Mouse (Mus musculus) urinary bladder, adult 18-20 months (tissue): ENCODE results near the gene Rfng.
"Not testable (repeated sequence)": the region's sequence is repeated elsewhere in the genome, so short reads cannot be mapped to it uniquely, and the experiment has no call there.

ENCODE experiments used
- DNase-seq, 2 experiments: peaks; one replicate each; pipeline ENCODE4 v3.0.0; 2022; ENCODE audit warnings: low spot score in 2 of 2, mixed read lengths in 2 of 2

The Rfng gene

DNA sequence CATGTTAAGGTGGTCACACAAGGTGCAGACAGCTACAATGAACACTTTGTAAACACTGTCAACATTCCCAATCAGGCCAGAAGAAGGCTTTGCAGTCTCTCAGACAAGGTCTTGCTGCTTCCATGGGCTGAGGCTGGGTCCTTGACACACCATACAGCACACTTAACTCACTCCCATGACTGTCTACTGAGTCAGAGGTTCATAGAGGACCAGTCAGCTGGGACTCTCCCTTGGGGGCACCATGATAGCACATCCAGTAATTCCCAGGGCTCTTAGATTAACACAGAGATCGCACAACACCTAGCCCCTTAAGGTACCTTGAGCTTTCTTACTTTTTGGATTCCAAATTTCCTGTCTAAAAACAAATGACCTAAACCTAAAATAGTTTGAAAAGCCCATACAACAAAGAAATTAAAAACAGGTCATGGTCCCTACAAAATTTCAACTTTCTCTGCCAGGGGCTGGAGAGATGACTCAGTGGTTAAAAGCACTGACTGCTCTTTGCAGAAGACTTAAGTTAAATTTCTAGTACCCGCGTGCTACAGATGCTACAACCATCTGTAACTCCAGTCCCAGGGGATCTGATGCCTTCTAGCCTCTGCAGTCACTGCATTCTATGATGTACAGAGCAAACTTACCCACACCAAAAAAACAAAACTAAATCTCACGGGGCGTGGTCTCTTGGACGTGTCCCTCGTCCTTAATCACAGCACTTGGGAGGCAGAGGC lies 10.4 kb downstream of the Rfng start:
- no peak for DNase-seq

DNA sequence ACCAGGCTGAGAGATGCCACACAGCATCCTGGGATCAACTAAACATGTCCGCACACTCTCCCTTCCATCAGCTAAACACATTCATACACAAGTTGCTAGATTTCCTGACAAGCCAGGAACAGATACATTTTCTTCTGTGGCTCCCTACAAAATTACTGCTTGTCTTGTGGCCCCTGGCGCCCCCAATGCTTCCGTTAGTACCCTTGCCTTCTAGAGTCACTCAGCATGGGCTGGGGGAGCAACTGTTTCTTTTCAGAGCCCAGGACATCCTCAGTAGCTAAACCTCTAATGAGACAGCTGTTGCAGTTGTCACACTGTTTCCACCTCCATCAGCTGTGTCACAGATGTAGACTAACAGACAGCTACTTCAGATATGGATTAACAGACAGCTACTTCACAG lies 11.3 kb downstream of the Rfng start:
- DNase-seq = no peak

DNA sequence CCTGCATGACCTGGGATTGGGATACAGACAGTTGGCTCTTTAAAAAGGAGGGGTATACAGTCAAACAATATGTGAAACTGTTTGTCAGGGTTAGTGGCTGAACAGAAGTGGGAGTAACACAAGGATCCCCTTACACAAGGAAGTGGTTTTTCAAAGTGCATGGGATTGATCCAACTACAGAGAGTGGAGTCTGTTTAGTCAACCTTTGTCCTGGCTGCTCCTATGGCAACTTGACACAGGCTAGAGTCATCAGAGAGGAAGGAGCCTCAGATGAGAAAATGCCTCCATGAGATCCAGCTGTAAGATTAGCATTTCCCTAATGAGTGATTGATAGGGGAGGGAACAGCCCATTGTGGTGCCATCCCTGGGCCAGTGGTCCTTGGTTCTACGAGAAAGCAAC lies 15.8 kb downstream of the Rfng start:
- no peak for DNase-seq

DNA sequence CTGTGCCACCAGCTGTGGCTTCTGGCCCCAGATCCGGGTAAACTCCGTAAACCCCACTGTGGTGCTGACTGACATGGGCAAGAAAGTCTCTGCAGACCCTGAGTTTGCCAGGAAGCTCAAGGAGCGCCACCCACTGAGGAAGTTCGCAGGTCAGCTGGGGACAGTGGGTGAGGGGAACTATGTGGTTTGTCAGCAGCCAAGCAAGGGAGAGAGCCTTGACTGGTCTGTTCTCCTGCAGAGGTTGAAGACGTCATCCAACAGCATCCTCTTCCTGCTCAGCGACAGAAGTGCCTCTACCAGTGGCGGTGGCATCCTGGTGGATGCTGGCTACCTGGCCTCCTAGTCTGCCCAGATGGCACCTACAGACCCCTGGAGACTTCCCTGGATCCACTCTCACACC lies 17.0 kb downstream of the Rfng start:
- not testable (repeated sequence) for DNase-seq

DNA sequence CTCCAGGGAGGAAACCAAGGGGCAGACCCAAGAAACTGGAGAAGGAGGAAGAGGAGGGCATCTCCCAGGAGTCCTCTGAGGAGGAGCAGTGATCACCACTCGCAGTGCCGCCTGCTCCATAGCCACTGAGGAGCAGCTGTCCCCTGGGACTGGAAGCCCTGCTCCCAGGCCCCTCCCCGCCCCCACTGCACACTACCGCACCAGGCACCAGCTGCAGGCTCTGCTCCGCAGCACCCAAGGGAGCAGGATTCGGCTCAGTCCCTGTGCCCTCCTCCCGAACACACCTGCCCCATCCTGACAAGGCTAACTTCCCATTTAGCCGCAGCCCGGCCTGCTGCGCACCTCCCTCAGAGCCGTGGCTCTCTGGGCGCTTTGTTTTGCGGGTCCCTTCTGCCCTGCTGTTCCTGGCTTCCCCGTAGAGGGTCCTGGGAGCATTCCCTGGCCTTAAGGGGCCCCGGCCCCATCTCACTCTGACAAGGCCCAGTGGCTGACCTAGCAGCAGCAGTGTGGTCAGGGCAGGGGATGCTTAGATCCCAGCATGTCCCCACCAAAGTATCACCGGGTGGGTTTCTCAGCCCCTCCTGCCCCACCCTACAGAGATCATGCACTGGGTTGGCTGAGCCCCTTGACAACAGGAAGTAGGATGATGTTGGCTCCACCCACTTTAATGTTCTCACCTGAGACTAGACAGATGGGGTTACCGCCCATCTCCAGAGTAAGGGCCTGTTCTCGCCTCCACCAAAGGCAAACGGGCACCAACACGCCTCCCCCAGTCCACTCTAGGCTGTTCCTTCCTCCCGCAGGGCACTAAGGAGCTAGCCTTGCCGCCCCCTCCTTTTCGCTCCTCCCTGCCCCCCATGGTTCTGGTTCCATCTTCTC lies 20.6 kb downstream of the Rfng start:
- DNase-seq = not testable (repeated sequence)

DNA sequence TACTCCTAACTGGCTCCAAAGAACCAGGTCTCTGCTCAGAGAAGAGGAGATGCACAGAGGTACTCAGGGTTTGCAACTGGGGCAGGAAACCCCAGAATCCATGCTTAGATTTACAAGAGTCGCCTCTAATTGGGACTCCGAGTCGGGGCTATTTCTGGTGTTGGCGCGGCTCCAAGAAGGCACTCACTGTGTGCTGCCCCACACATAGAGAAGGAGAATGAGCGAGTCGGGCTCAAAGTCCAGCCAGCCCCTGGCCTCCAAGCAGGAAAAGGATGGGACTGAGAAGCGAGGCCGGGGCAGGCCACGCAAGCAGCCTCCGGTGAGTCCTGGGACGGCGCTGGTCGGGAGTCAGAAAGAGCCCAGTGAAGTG lies 21.4 kb downstream of the Rfng start, which contains the start of gene Hmga1b:
TSS of gene Hmga1b (plus strand) at position 123 of the 370 bp plus-strand sequence.
- DNase-seq = not testable (repeated sequence)

DNA sequence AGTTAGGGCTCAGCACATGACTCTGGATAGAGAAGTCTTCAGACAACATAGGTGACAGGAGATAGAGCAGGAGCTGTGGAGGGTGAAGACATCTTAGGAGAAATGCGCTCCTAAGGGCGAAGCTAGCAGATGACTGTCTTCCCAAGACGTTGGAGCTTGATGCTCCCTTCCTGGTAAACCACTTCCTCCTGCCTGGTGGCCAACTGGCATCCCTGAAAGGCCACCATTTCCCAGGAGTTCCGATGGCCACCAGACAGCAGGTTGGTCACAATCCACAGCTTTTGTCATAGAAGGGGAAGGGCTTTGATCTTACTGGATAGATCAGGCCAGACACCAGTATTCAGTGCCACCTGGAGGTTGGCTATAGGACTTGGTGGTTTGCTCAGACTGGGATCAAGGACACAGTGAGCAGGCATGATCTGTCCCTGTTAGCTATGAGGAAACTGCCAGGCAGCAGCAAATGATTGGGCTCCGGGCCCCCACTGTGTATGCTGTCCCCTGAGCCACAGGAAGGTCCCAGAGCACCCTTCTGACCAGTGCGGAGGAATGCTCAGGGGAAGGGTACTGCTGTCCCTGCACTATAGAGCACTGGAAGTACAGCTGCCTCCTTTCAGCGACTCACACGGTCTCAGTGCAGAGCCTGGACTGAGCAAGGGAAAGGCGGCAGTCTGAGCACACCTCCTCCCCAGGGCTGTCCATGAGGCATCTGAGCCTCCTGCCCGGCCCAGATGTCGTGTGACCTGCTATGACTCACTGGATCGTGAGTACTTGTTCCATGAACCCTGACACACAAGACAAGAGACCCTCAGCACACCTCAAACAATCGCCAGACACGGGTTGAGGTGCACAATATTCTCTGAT lies 22.0 kb downstream of the Rfng start:
- no peak for DNase-seq

DNA sequence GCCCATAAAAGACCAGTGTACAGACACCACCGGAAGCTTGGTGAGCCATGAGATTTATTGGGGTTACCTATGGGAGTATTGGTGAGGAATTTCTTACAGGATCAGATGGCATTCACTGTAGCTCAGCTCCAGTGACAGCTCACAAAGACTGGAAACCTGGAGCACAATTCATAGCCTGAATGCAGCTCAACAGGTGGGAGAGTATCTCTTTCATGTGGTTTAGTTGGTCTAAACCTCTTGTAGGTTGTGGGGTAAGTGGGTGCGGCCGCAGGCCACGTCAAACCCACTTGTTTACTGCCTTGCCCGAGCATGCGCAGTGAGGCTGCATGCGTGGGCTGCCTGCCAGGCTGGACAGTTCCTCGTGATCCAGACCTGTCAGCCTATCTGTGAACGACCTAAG lies 23.8 kb downstream of the Rfng start:
- DNase-seq = no peak

- DNase-seq = no peak
These were observed 32.4 kb downstream of the Rfng start for GRCm38 (mm10) chr11:120751606-120752005.

GRCm38 (mm10) chr11:120749430-120749829 lies 34.6 kb downstream of the Rfng start:
- DNase-seq = no peak

DNA sequence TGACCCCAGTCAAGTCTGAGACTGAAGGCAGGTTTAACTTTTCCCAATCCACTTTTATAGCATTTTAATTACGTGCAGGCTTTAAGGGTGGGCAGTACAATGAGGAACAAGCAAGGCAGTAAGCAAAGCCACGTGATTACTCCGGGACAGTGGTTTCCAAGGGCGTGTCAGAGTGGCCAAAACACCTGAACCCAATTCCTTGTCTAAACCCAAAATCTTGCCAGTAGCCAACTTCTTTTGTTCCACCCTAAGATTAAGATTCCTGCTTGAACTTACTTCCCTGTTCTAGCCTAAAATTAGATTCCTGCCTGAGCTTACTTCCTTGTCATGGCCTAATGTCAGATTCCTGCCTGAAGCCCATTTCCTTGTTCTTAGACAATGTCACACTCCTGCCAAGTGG lies 36.0 kb downstream of the Rfng start:
- DNase-seq = no peak

DNA sequence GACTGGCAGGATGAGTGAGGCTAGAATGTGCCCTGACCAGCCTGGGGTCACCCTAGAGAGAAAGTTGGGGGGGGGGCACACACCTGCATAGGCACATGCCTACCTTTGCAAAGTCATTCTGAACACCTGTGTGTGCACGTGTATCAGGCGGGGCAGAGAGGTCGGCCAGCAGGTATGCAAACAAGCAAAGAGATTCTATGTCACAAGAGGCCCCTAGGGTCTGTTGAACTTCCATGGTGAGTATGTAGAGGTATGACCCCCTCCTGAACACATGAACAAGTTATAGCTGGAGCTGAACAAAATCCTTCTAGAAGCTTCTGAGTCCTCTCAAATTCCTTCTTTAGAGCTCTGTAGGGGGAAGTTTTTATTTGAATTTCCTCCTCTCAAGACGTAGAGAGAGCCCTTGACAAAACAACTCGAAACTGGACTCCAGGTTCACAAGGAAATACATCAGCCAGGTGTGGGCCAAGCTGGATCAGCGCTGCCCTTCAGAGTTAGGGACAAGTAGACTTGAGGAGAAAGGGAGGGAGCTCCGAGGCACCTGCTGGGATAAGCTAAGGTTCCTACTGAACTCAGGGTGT lies 39.8 kb downstream of the Rfng start:
- DNase-seq = no peak

DNA sequence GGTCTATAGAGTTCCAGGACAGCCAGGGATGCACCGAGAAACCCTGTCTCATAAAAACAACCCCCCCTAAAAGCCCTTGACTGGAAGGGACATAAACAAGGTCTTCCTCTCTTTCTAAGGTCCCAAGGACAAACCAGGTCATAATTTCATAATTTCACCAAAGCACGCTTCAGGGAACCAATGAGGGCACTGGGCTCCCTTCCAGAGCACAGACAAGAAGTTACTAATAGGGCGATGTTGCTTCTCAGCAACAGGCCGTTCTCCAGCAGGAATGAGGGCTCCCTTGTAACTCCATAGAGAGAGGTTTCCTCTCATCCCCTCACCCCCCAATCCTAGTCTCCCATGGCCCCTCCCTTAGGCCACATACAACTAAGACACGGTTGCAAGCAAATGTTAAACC lies 43.0 kb downstream of the Rfng start:
- no peak for DNase-seq

DNA sequence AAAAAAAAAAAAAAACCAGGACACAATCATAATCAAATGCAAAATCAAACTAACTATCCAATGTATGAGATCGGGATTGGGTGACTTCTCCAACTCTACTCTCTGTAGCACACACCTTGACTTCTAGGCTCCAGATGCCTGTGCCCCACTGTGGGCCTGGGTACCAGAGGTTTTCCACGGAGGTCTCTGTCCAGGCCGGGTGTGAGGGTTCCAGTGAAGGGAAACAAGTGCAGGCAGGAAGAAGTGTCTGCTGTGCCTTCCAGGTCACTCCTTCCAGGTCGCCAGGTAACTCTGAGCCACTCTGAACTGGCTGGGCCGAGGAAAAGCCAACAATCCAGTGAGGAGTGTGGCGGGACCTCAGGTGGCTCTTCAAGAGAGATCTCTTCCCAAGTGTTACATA lies 47.6 kb downstream of the Rfng start:
- DNase-seq = no peak

DNA sequence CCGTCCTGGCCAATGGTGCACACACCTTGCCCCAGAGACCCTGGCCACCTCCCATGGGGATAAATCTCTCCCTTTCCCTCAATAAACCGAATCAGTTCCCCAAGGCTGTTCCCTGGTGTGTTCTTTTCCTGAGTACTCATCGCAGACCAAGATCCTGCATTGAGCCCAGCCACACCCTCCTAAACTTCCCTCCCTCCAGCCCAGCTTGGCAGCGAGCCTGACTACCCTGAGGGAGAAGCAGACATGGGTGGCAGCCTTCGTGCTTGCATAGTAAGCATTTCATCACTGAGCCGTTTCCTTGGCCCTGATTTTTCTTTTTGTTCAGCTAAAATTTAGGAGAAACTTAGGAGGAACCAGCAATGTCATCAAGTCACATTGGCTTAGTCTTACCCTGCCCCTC lies 50.5 kb downstream of the Rfng start:
- peak; percentile 38 to 62 for DNase-seq

- peak; percentile 40 to 64 for DNase-seq
These were observed 51.9 kb downstream of the Rfng start, which contains the start of gene Cbr2 for GRCm38 (mm10) chr11:120731858-120732680. Gene Cbr2 (minus strand): TSS chr11:120732114.

GRCm38 (mm10) chr11:120731395-120731794 lies 52.6 kb downstream of the Rfng start:
- DNase-seq = no peak
